Mouse (Mus musculus) mouse embryonic stem cell (cell line): ENCODE results near the gene Cacna1g.

Experiments
- in situ Hi-C, 2 experiments: fragments of 300-500 bp; cut with MboI; formaldehyde crosslinking; loops; 1 replicate in 1 of 2; 3 replicates in 1 of 2; pipeline ENCODE4 v1.14.3; 2019 to 2020; ENCODE audit warnings: low sequenced_read_pairs in 2 of 2, low pct_unique_long_range_greater_than_20kb in 1 of 2, mixed read lengths in 1 of 2; ENCODE audit not compliant: unreplicated experiment in 1 of 2

Gene Cacna1g

GRCm38 (mm10) chr11:94473707-94474543 lies at the start of gene Cacna1g:
Cacna1g (minus strand) TSS chr11:94474198.
- in situ Hi-C loops: no loop called here

- in situ Hi-C loops: no loop called here
Observed at GRCm38 (mm10) chr11:94521219-94521843, 47.3 kb upstream of the Cacna1g start, which contains the start of gene Mycbpap. Mycbpap (minus strand) TSS chr11:94521742.

GRCm38 (mm10) chr11:94513452-94513851 lies 39.5 kb upstream of the Cacna1g start:
- in situ Hi-C loops: no loop called here

GRCm38 (mm10) chr11:94508976-94509375 lies 35.0 kb upstream of the Cacna1g start:
- in situ Hi-C loops: no loop called here

DNA sequence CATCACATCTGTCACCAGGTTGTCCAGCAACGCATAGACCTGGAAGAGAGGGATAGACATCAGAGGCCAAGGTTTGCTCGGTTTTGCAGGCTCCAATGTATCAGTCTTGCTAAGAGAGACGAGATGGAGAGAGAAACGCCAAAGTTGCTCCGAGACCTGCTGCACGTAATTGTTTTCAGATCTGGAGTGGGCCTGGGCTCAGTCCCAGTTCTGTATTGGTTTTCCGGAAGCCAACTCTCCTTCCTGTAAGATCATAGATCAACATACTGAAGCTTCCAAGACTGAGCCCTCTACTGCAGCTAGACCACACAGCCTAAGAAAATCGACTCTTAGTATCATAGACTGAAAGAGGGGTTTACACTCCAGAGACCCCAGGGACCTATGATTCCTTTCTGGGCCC lies 27.5 kb upstream of the Cacna1g start:
- in situ Hi-C loops: no loop called here

DNA sequence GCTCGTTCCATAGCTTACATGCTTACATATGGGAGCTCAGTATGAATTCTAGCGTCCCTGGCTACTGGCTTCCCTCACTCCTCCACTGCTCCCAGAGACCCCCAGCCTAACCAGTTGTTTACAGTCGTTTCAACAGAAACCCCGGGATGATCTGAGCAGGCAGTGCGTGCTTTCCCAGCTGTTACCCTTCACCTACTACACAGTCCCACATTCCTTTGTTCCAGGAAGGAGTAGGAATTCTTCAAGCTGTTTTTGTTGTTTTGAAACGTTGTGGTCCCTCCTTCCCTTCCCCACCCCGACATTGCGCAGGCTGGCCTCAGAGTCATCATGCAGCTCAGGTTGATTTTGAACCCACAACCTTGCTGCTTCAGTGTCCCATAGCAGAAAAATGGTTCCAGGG lies 26.4 kb upstream of the Cacna1g start:
- in situ Hi-C loops: no loop called here

GRCm38 (mm10) chr11:94499661-94500152 lies 25.7 kb upstream of the Cacna1g start, which contains the start of gene Epn3:
Epn3 (minus strand) TSS chr11:94499974.
- in situ Hi-C loops: loop anchor here in 1 of 2 experiments (25.0 kb wide), 1 partner anchor 362 kb away; no protein-coding TSS in a partner anchor

DNA sequence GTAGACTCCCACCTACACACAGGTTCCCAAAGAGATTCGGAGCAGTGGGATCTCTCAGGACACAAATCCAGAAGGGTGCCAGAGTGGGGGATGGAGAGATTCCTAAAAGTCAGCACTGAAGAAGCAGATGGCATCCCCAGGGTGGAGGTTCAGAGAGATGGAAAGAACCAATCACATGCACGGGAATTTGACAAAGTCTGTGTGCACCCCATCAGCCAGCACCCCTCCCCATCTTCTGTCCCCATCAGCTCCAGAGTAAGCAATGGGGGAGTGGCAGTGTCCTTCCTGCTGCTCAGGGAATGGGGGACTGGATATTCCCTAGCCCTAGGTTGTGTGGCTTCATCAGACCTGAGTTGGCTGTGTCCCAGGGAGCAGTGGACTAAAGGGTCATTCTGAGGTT lies 25.0 kb upstream of the Cacna1g start:
- in situ Hi-C loops: loop anchor here in 1 of 2 experiments (25.0 kb wide), 1 partner anchor 362 kb away; no protein-coding TSS in a partner anchor

DNA sequence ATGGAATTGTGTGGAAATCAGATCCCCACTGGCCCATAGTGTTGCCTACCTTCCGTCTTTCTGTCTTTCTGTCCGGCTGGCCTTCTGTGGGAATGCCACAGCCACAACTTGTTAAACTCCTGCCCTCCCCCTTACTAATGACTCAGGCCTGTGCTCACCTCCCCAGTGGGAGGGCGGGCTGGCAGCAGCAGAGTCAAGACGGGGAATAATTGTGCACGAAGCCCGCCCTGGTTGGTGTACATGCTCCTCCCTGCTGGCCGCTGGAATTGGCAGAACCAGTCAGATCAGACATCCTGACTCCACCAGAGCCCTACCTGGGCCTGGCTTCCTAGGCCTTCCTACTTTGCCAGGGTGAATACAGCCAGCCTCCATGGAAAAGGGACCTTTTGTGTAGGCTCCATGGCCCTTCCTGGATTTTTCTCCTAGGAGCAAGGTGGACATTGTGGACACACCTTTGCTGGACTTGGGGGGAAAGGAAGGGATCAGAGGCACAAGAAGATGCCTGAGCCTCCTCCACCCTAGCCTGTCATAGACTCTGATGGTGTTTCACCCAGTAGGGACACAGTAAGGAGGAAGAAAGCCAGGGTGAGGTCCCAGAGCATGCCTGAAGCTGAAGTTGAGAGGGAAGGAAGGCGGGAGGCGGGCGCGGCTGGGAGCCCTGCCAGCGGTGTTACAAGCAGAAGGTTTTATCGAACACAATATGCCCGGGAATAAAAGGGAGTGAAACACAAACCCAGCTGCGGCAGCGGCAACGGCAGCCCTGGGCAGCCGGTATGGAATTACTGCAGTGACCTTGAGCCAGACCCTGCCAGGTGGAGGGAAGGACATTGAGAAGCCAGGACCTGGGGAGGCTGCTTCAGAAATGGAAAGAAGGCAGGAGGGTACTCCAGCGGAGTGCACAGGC lies 24.3 kb upstream of the Cacna1g start:
- in situ Hi-C loops: loop anchor here in 1 of 2 experiments (25.0 kb wide), 1 partner anchor 361 kb away; no protein-coding TSS in a partner anchor

GRCm38 (mm10) chr11:94495415-94495814 lies 21.4 kb upstream of the Cacna1g start:
- in situ Hi-C loops: loop anchor here in 1 of 2 experiments (25.0 kb wide), 1 partner anchor 358 kb away; no protein-coding TSS in a partner anchor

- in situ Hi-C loops: loop anchor here in 1 of 2 experiments (25.0 kb wide), 1 partner anchor 354 kb away; no protein-coding TSS in a partner anchor
Observed at GRCm38 (mm10) chr11:94491749-94492099, 17.7 kb upstream of the Cacna1g start.

DNA sequence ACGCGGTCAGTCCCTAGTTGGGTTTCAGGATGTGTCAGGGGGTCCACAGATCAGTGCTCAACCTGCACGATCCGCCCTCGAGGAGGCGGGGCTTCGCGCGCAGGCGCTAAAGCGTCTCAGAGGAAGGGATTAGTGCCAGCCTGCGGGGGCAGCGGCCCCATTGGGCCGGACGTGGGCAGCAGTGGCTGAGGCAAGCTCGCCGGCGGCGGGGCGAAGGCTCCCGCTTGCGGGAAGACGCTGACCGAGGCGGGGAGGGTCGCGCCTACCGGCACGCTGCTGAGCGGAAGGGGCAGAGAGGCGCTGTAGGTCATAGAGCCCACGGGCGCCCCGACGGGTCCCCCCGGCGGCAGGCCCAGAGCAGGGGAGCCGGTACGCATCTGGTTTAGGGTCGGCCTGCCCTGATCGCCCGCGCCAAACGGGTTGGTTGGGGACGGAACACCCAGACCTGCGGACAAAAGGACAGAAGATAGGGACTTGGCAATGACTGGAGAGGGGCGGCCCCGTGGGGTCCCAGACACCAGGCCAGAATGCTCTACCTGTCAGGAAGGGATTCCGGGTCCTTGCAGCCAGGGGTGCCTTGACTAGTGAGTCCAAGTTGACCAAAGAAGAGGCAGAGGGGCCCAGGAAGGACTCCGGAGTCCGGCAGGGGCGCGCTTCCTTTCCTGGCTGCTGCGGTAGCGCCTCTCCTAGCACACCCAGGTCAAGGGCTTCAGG lies 17.2 kb upstream of the Cacna1g start:
- in situ Hi-C loops: loop anchor here in 1 of 2 experiments (25.0 kb wide), 1 partner anchor 354 kb away; no protein-coding TSS in a partner anchor

DNA sequence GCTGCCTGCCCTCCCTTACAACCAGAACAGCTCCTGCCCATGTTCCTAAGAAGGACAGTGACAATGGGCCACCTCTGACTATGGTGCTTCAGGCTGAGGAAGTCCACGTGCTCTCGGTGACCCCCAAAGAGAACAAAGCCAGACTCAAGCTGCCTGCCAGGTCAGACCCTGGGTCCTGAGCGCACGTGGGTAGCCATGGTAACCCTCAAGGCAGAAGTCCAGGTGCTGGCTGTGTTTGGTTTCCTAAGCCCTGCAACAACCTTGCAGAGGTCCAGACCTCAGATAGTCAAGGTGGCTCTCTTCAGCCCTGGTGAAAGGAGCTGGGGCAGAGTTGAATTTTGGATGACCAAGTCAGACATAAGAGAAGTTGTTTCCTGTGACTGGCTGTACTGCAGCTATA lies 15.7 kb upstream of the Cacna1g start:
- in situ Hi-C loops: loop anchor here in 1 of 2 experiments (25.0 kb wide), 1 partner anchor 352 kb away; no protein-coding TSS in a partner anchor

GRCm38 (mm10) chr11:94488767-94489533 lies 15.0 kb upstream of the Cacna1g start:
- in situ Hi-C loops: loop anchor here in 1 of 2 experiments (25.0 kb wide), 1 partner anchor 352 kb away; no protein-coding TSS in a partner anchor

DNA sequence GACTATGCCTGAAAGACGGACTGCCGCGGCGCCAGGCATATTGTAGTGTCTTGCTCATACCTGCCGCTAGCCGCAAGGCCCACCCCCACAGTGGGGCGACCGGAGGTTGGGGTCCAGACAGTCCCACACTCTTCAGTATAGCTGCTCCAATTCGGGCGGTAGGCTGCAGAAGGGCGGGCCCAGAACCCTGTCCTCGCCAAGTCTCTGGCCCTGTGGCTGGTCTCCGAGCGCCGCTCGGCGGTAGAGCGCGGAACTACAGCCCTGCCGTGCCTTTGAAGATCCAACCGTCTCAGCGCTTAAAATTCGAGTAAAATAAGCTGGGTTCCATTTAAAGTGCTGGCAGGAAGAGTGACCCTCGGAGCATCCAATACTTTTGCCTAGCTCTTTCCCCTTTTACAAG lies 12.0 kb upstream of the Cacna1g start, which contains the start of gene Spata20:
Gene Spata20 (minus strand): TSS at position 179 of the 400 bp plus-strand sequence.
- in situ Hi-C loops: loop anchor here in 1 of 2 experiments (25.0 kb wide), 1 partner anchor 349 kb away; no protein-coding TSS in a partner anchor

DNA sequence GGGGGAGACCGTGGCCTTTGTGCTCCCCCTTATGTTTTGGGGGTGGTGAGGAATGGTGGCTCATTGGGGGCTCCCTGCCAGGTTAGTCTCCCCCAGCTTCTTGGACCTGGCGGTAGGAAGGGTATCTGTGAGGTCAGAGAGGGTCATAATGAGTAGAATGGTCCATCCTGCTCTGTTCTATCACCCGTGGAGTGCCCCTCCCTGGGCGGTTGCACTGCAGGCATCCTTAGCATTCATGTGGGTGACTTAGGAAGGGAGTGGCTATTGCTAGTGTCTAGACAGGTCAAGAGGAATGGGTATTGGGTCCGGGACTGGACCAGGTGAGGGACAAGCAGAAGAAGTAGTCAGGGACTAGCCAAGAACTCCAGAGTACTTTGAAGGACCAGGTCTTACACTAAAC lies 11.2 kb upstream of the Cacna1g start:
- in situ Hi-C loops: loop anchor here in 1 of 2 experiments (25.0 kb wide), 1 partner anchor 348 kb away; no protein-coding TSS in a partner anchor
